Mouse (Mus musculus) hindbrain, postnatal 0 days (tissue): Measurements from ENCODE around the gene Fbxw5. TPM values are rescaled to one million over a fixed set of nuclear protein-coding genes. Genes with fewer than 3 reads are reported as not detected.

ENCODE experiments used
- ATAC-seq: fragments of 200-750 bp; cut with Nextera tagmentation; 2 replicates; pipeline ENCODE4 v1.8.0; 2017; ENCODE audit warnings: mild to moderate bottlenecking, moderate TSS enrichment, moderate library complexity
- DNase-seq: peaks from one replicate; pipeline ENCODE4 v3.0.0-alpha.2; 2015; ENCODE audit warnings: low spot score
- H3K27ac ChIP-seq: fragments of 300-500 bp; sonication (generic); 2 replicates; pipeline ENCODE4 v1.5.1; 2014; ENCODE audit warnings: mild to moderate bottlenecking
- H3K27me3 ChIP-seq: fragments of 300-500 bp; sonication (generic); 2 replicates; pipeline ENCODE4 v1.6.1; 2014; ENCODE audit warnings: low read length, mixed read lengths; ENCODE audit not compliant: insufficient read depth
- H3K36me3 ChIP-seq: fragments of 300-500 bp; sonication (generic); 2 replicates; pipeline ENCODE4 v1.6.1; 2014; ENCODE audit warnings: low read length, mixed read lengths; ENCODE audit not compliant: insufficient read depth
- H3K4me1 ChIP-seq: fragments of 300-500 bp; sonication (generic); 2 replicates; pipeline ENCODE4 v1.6.1; 2014; ENCODE audit warnings: antibody characterized with exemption, low read length, mixed read lengths; ENCODE audit not compliant: insufficient read depth
- H3K4me2 ChIP-seq: fragments of 300-500 bp; sonication (generic); 2 replicates; pipeline ENCODE4 v1.6.1; 2014; ENCODE audit warnings: low read depth, mild to moderate bottlenecking, low read length, moderate library complexity, mixed read lengths
- H3K4me3 ChIP-seq: fragments of 300-500 bp; sonication (generic); 2 replicates; pipeline ENCODE4 v1.5.1; 2014; ENCODE audit warnings: low read length
- H3K9ac ChIP-seq: fragments of 300-500 bp; sonication (generic); replicated peaks from 2 replicates; pipeline ENCODE4 v1.6.1; 2014; ENCODE audit warnings: mild to moderate bottlenecking, low read length, moderate library complexity, mixed read lengths
- H3K9me3 ChIP-seq: fragments of 300-500 bp; sonication (generic); 2 replicates; pipeline ENCODE4 v1.6.1; 2016; ENCODE audit warnings: low read length, mixed read lengths
- CTCF ChIP-seq: IDR thresholded peaks from 2 replicates; pipeline ENCODE4 v1.5.1; 2016; ENCODE audit warnings: antibody characterized with exemption, control low read depth, low read depth
- WGBS: fragments of 180-500 bp; shearing (Covaris S2); extraction: QIAGEN DNeasy Blood & Tissue Kit; methylation state at CpG from one replicate; pipeline ENCODE4 v1.1.7; 2014; 5-methylcytosine and 5-hydroxymethylcytosine counted together
- polyA plus RNA-seq: library from polyadenylated mRNA; unstranded; fragments of >200 nt; fragmentation: Nextera tagmentation; extraction: Ambion mirVana; gene quantifications from 2 replicates; pipeline ENCODE4 v1.2.1, GENCODE M21; 2015
- total RNA-seq: library from RNA; depleted of rRNA; stranded (reverse); fragments of >200 nt; gene quantifications from 2 replicates; pipeline ENCODE4 v1.2.3, GENCODE M21; 2014

Fbxw5 gene
- total and polyA plus RNA-seq, 2 experiments from 2014 or later, result 102 to 140 TPM

- ATAC-seq, result peak; percentile 13; the same call in 1 of the 2 replicates
- Histone ChIP-seq H3K9me3 (no peaks in the 10 kb centered on the region), H3K27me3 (no peaks in the 10 kb centered on the region), H3K36me3 (peaks cover 24% of the 10 kb centered on the region; the same call in 1 of the 2 replicates), H3K27ac (peak overlapping the region; percentile 74), H3K9ac (peak overlapping the region; percentile 44), H3K4me3 (peak overlapping the region; percentile 69), H3K4me2 (peak overlapping the region; percentile 94), H3K4me1 (peaks cover 14% of the 10 kb centered on the region)
- no peak for DNase-seq
- 74% methylated on average over 6 of the region's 6 CpGs for WGBS
- no peak for TF ChIP-seq CTCF
Observed at GRCm38 (mm10) chr2:25500071-25500575, 427 bp upstream of the Fbxw5 start.

DNA sequence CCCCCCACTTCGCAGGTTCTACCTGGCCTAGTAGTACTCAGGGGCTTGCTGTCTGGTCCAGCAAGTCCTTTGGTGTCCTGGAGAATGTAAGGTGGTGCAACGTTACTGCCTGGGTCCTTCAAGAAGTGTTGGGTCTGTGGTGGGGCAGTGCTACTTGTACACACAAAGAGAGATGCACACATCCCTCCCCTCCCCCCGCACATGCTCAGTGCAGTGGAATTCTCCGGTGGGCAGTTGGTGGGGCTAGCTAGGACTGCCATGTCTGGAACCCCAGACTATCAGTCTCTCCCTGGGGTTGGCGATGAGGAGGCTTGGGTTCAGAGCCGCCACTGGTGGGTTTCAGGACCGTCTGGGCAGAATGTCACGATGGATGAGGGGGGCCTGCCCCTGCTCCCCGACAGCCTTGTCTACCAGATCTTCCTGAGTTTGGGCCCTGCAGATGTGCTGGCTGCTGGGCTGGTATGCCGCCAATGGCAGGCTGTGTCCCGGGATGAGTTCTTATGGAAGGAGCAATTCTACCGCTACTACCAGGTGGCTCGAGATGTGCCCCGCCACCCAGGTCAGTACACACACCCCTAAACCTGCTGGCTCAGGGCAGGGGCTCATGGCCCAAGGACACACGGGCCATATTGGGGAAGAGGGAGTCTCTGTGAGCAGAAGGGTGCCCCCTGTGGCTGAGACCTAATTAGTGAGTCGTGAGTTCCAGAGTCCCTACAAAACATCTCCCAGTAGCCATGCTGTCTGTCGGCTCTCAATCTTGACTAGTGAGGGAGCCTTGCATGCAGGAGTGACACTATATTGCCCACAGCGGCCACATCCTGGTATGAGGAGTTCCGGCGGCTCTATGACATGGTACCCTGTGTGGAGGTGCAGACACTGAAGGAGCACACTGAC, 1.3 kb downstream of the Fbxw5 start, which contains the start of gene C8g:
Gene C8g (minus strand): TSS at position 127 of the 894 bp plus-strand sequence.
- Histone ChIP-seq H3K9me3 (no peaks in the 10 kb centered on the region), H3K27ac (peak within 1 kb of the TSS; percentile 90), H3K9ac (peak within 1 kb of the TSS; percentile 88), H3K27me3 (no peaks in the 10 kb centered on the region), H3K4me3 (peak within 1 kb of the TSS; percentile 69), H3K36me3 (peaks cover 28% of the 10 kb centered on the region; the same call in 1 of the 2 replicates), H3K4me2 (peak within 1 kb of the TSS; percentile 94), H3K4me1 (peaks cover 14% of the 10 kb centered on the region)
- ATAC-seq (no peak), DNase-seq (peak; percentile 19)
- WGBS, result 72% methylated on average over 20 of the region's 20 CpGs
- TF ChIP-seq CTCF, result no peak

GRCm38 (mm10) chr2:25502726-25503125, 2.2 kb downstream of the Fbxw5 start:
- 84% methylated on average over 3 of the region's 3 CpGs for WGBS
- DNase-seq, result no peak

DNA sequence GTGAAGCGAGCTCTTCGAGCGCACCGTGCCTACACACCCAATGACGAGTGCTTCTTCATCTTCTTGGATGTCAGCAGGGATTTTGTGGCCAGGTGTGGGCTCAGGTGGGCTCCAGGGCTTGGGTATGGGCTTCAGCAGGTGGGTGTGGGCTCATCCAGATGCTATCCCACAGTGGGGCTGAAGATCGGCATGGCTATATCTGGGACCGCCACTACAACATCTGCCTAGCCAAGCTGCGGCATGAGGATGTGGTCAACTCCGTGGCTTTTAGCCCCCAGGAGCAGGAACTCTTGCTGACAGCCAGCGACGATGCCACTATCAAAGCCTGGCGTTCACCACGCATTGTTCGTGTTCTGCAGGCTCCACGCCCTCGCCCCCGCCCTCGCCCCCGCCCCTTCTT, 4.0 kb downstream of the Fbxw5 start:
- peaks cover 28% of the 10 kb centered on the region; the same call in 1 of the 2 replicates for H3K36me3 ChIP-seq
- H3K4me3 ChIP-seq, result no peak overlapping the region
- no peaks in the 10 kb centered on the region for H3K27me3 ChIP-seq
- no peak overlapping the region for H3K27ac ChIP-seq
- no peak overlapping the region for H3K4me2 ChIP-seq
- ATAC-seq (no peak), DNase-seq (no peak)
- peaks cover 14% of the 10 kb centered on the region for H3K4me1 ChIP-seq
- 95% methylated on average over 19 of the region's 19 CpGs for WGBS
- no peaks in the 10 kb centered on the region for H3K9me3 ChIP-seq
- no peak overlapping the region for H3K9ac ChIP-seq
- TF ChIP-seq CTCF, result no peak

More at GRCm38 (mm10) chr2:25502726-25503125, 2.2 kb downstream of the Fbxw5 start:
- Histone ChIP-seq H3K9me3 (no peaks in the 10 kb centered on the region), H3K9ac (no peak overlapping the region), H3K36me3 (peaks cover 28% of the 10 kb centered on the region; the same call in 1 of the 2 replicates), H3K4me2 (no peak overlapping the region), H3K27me3 (no peaks in the 10 kb centered on the region), H3K27ac (no peak overlapping the region), H3K4me3 (no peak overlapping the region), H3K4me1 (peaks cover 14% of the 10 kb centered on the region)
- no peak for TF ChIP-seq CTCF
- ATAC-seq, result no peak

DNA sequence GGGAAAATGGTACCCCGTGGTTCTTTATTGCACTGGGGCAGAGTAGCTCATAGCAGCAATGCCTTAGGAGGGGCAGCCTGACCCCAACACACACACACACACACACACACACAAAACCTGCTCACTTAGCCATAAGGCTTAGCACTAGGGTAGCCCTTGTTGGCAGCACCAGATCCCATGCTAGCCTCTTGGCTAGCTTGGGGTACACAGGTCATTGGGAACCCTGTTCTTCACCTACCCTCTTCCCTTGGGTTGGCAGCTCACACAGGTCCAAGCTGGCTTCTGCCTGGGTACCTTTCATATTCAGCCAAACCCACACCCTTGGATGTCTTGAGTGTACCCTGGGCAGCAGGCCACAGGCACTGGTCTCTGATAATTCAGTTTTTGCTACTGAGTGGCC, 4.5 kb downstream of the Fbxw5 start:
- WGBS, result 88% methylated on average over 1 of the region's 1 CpGs
- ATAC-seq (no peak), DNase-seq (no peak)
- Histone ChIP-seq H3K4me3 (no peak overlapping the region), H3K9me3 (no peaks in the 10 kb centered on the region), H3K9ac (no peak overlapping the region), H3K36me3 (peaks cover 28% of the 10 kb centered on the region; the same call in 1 of the 2 replicates), H3K4me1 (peaks cover 13% of the 10 kb centered on the region), H3K27me3 (no peaks in the 10 kb centered on the region), H3K27ac (no peak overlapping the region), H3K4me2 (no peak overlapping the region)
- no peak for TF ChIP-seq CTCF

GRCm38 (mm10) chr2:25505860-25506259, 5.3 kb downstream of the Fbxw5 start:
- H3K9ac ChIP-seq, result no peak overlapping the region
- ATAC-seq (no peak), DNase-seq (no peak)
- H3K4me1 ChIP-seq, result peaks cover 9% of the 10 kb centered on the region
- H3K36me3 ChIP-seq, result peaks cover 28% of the 10 kb centered on the region; the same call in 1 of the 2 replicates
- no peaks in the 10 kb centered on the region for H3K27me3 ChIP-seq
- WGBS, result 87% methylated on average over 4 of the region's 4 CpGs
- no peaks in the 10 kb centered on the region for H3K9me3 ChIP-seq
- H3K4me2 ChIP-seq, result no peak overlapping the region
- H3K4me3 ChIP-seq, result no peak overlapping the region
- TF ChIP-seq CTCF, result no peak
- no peak overlapping the region for H3K27ac ChIP-seq
